Mouse (Mus musculus) liver, embryonic 13.5 days (tissue): ENCODE data around the gene Cdh26. TPM values are rescaled to one million over a fixed set of nuclear protein-coding genes. Genes with fewer than 3 reads are reported as not detected.

Experiments used
- ATAC-seq: fragments of 200-750 bp; cut with Nextera tagmentation; 2 replicates; pipeline ENCODE4 v1.8.0; 2017; ENCODE audit warnings: low read depth, mild to moderate bottlenecking, moderate number of reproducible peaks, moderate library complexity
- DNase-seq: peaks from one replicate; pipeline ENCODE4 v3.0.0; 2022
- H3K27ac ChIP-seq: fragments of 300-500 bp; sonication (generic); 2 replicates; pipeline ENCODE4 v1.5.1; 2015; ENCODE audit warnings: moderate library complexity, mild to moderate bottlenecking, inconsistent platforms
- H3K27me3 ChIP-seq: fragments of 300-500 bp; sonication (generic); 2 replicates; pipeline ENCODE4 v1.6.1; 2015; ENCODE audit warnings: mild to moderate bottlenecking, inconsistent platforms
- H3K36me3 ChIP-seq: fragments of 300-500 bp; sonication (generic); 2 replicates; pipeline ENCODE4 v1.6.1; 2015; ENCODE audit warnings: mild to moderate bottlenecking, inconsistent platforms
- H3K4me1 ChIP-seq: fragments of 300-500 bp; sonication (generic); replicated peaks from 2 replicates; pipeline ENCODE4 v1.6.1; 2015; ENCODE audit warnings: inconsistent platforms
- H3K4me2 ChIP-seq: fragments of 300-500 bp; sonication (generic); 2 replicates; pipeline ENCODE4 v1.6.1; 2015; ENCODE audit warnings: inconsistent platforms, mild to moderate bottlenecking, moderate library complexity
- H3K4me3 ChIP-seq: fragments of 300-500 bp; sonication (generic); replicated peaks from 2 replicates; pipeline ENCODE4 v1.5.1; 2015; ENCODE audit warnings: mild to moderate bottlenecking, inconsistent platforms
- H3K9ac ChIP-seq: fragments of 300-500 bp; sonication (generic); 2 replicates; pipeline ENCODE4 v1.6.1; 2015; ENCODE audit warnings: mild to moderate bottlenecking, inconsistent platforms
- H3K9me3 ChIP-seq: fragments of 300-500 bp; sonication (generic); replicated peaks from 2 replicates; pipeline ENCODE4 v1.6.1; 2016; ENCODE audit warnings: inconsistent platforms
- WGBS: fragments of 180-500 bp; shearing (Covaris S2); methylation state at CpG from one replicate; pipeline ENCODE4 v1.1.7; 2015; ENCODE audit not compliant: insufficient replicate concordance; 5-methylcytosine and 5-hydroxymethylcytosine counted together
- polyA plus RNA-seq: library from polyadenylated mRNA; unstranded; fragments of >200 nt; fragmentation: Nextera tagmentation; extraction: Ambion mirVana; gene quantifications from 2 replicates; pipeline ENCODE4 v1.2.1, GENCODE M21; 2015

The Cdh26 gene
- polyA plus RNA-seq, 1 experiment from 2014 or later = 0.12 TPM

DNA sequence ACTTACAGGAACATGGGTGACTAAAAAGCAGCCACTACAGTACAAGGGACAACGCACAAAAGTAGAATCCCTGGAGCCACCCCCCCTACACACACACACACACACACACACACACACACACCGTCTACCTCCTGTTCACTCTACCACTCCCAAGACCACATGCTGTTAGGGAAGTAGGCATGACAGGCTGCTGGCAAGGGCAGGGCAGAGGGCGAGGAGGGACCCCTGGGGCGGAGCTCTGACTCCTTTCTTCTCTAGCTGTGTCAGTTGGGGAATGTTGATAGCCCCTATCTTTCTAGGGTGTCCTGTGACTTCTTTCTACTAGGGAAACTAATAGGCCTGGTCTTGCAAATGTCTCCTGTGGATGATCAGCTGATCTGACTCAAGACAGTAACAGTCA is 13.4 kb upstream of the Cdh26 start:
- H3K36me3 ChIP-seq = 0 out of 2 replicates have a peak, but pooled peaks cover 4% of the 10 kb centered on the region
- ATAC-seq (peak; percentile 43), DNase-seq (no peak)
- WGBS = 25% methylated on average over 4 of the region's 4 CpGs
- no peaks in the 10 kb centered on the region for H3K9me3 ChIP-seq
- no peak overlapping the region for H3K4me2 ChIP-seq
- H3K27ac ChIP-seq = no peak overlapping the region
- H3K9ac ChIP-seq = no peak overlapping the region
- H3K4me1 ChIP-seq = peaks cover 36% of the 10 kb centered on the region
- H3K4me3 ChIP-seq = no peak overlapping the region
- peaks cover 32% of the 10 kb centered on the region for H3K27me3 ChIP-seq

DNA sequence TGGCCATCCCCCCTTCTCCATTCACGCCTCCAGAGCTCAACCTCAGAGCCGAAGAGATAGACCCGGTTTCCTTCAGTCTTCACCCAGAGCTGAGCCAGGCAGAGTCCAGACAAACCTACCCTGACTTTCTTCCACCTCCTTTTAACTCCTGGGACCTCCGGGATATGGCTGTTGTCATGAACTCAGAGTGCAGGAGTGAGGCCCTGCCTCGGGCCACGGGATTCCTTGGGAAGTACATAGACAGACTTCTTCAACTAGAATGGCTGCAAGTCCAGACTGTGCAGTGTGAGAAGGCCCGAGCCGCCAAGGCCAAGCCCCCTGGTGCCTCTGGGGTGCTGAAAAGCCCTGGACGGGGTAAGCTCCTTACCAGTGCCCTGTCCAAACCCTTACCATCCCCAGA is 9.8 kb upstream of the Cdh26 start:
- 69% methylated on average over 9 of the region's 9 CpGs for WGBS
- no peak for DNase-seq

DNA sequence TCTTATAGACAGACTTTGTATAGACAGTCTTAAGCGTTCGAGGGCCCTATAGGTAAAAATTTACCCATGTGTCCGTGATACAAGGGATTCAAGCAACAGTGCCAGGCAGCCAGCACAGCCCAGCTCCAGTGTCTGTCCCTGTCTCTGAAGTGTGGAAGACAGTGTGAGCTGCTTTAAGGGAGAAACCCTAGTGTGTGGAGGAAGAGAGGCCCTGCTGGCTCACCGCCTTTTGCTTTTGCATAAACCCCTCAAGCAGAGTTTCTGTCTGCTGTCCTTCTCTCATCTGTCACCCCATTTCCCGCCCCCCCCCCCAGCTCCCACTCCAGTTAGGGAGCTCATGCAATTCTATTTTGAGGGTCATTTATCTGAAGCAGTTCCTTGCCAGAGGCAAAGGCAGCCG is 8.7 kb upstream of the Cdh26 start:
- 0 out of 2 replicates have a peak, but pooled peaks cover 4% of the 10 kb centered on the region for H3K36me3 ChIP-seq
- H3K9ac ChIP-seq = no peak overlapping the region
- no peak overlapping the region for H3K4me2 ChIP-seq
- ATAC-seq = no peak
- H3K4me3 ChIP-seq = no peak overlapping the region
- no peak overlapping the region for H3K27ac ChIP-seq
- H3K27me3 ChIP-seq = no peaks in the 10 kb centered on the region
- 46% methylated on average over 6 of the region's 6 CpGs for WGBS
- no peaks in the 10 kb centered on the region for H3K9me3 ChIP-seq
- H3K4me1 ChIP-seq = peaks cover 10% of the 10 kb centered on the region
- no peak for DNase-seq

More for the DNA sequence above, 9.8 kb upstream of the Cdh26 start:
- H3K4me1 ChIP-seq = peaks cover 19% of the 10 kb centered on the region
- no peak overlapping the region for H3K4me3 ChIP-seq
- H3K4me2 ChIP-seq = no peak overlapping the region
- H3K27ac ChIP-seq = no peak overlapping the region
- no peak overlapping the region for H3K9ac ChIP-seq
- H3K9me3 ChIP-seq = no peaks in the 10 kb centered on the region
- ATAC-seq = no peak
- H3K36me3 ChIP-seq = 0 out of 2 replicates have a peak, but pooled peaks cover 4% of the 10 kb centered on the region
- no peaks in the 10 kb centered on the region for H3K27me3 ChIP-seq

DNA sequence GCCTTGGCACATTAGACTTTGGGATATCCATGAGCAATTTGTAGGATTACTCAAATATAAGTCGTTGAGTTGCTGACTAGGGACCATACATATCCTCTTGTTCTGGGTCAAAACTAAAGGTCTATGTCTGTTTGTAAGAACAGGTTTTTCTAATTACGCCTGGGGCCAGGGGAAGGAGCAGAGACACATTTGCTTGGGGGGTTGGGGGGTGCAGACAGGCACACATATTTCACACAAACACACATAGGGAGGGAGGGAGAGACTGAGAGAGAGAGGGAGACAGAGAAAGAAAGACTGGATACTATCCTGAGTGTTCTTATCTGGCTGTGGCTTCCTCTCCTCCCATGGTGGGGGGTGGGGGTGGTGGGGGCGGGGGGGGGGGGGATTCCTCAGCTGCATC is 8.1 kb upstream of the Cdh26 start:
- Histone ChIP-seq H3K4me3 (no peak overlapping the region), H3K27me3 (no peaks in the 10 kb centered on the region), H3K4me2 (no peak overlapping the region), H3K9me3 (no peaks in the 10 kb centered on the region), H3K9ac (no peak overlapping the region), H3K4me1 (peaks cover 4% of the 10 kb centered on the region; the same call in 1 of the 2 replicates), H3K27ac (no peak overlapping the region), H3K36me3 (0 out of 2 replicates have a peak, but pooled peaks cover 4% of the 10 kb centered on the region)
- DNase-seq (no peak), ATAC-seq (no peak)
- 14% methylated on average over 3 of the region's 3 CpGs for WGBS

DNA sequence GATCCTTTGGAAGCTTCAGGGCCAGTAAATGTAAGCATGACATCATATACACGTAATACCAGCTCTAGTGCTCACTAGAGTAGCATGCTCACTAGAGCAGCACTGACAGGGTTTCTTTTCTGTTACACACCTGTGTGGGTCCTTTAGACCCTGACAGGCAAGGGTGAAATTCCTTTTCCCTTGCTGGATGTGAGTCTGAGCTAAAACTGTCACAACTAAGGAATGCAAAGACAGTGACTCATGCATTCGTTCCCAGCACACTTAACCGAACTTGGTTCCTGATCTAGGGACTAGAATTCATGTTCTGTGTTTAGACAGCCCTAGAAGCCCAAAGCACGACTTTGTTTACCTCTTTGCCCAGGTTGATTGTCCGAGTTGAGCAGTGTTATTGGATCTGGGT is 7.1 kb upstream of the Cdh26 start:
- DNase-seq = no peak
- 52% methylated on average over 5 of the region's 5 CpGs for WGBS

DNA sequence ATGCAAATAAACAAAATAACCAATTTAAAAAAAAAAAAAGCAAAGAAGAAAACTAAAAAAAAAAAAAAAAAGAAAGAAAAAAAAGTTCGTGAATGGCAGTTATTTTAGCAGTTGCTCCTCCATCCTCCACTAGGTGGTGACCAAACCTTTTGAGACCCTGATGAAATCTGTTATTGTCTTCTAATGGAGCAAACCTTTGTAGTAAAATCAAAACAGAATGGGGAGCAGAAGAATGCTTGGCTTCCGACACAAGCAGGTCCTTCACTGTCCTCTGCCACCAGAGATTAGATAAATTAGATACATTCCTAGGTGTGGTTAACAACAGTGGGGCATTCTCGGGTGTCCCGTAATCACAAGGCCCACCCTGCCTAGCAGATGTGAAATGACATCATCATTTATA is 4.1 kb upstream of the Cdh26 start:
- WGBS = 36% methylated on average over 4 of the region's 4 CpGs
- no peaks in the 10 kb centered on the region for H3K36me3 ChIP-seq
- no peaks in the 10 kb centered on the region for H3K27me3 ChIP-seq
- ATAC-seq (no peak), DNase-seq (no peak)
- H3K9me3 ChIP-seq = no peaks in the 10 kb centered on the region
- no peak overlapping the region for H3K4me2 ChIP-seq
- H3K4me1 ChIP-seq = no peaks in the 10 kb centered on the region
- no peak overlapping the region for H3K9ac ChIP-seq
- H3K4me3 ChIP-seq = no peak overlapping the region
- H3K27ac ChIP-seq = no peak overlapping the region

More for the DNA sequence above, 7.1 kb upstream of the Cdh26 start:
- Histone ChIP-seq H3K36me3 (0 out of 2 replicates have a peak, but pooled peaks cover 4% of the 10 kb centered on the region), H3K9me3 (no peaks in the 10 kb centered on the region), H3K27ac (no peak overlapping the region), H3K27me3 (no peaks in the 10 kb centered on the region), H3K9ac (no peak overlapping the region), H3K4me1 (no peaks in the 10 kb centered on the region), H3K4me3 (no peak overlapping the region), H3K4me2 (no peak overlapping the region)
- no peak for ATAC-seq

DNA sequence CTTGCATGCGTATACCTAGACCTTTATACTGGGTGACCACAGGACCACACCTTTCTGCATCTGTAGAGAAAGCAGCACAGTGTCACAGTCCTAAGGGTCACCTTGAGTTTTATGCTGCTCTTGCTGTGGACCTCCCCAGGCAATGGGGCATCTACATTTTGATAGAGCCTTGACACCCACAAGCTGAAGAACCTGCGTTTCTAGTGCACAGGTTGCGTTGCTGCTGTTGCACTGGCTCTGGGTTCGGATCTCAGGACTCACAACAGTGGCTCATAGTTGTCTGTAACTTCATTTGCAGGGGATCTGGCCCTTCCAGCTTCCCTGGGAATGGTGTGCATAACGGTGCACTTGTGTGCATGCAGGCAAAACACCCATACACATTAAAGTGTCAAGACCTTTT is 3.1 kb upstream of the Cdh26 start:
- Histone ChIP-seq H3K4me3 (no peak overlapping the region), H3K27ac (no peak overlapping the region), H3K27me3 (no peaks in the 10 kb centered on the region), H3K4me1 (no peaks in the 10 kb centered on the region), H3K4me2 (no peak overlapping the region), H3K9me3 (no peaks in the 10 kb centered on the region), H3K9ac (no peak overlapping the region), H3K36me3 (no peaks in the 10 kb centered on the region)
- DNase-seq (no peak), ATAC-seq (no peak)
- WGBS = 55% methylated on average over 5 of the region's 5 CpGs

DNA sequence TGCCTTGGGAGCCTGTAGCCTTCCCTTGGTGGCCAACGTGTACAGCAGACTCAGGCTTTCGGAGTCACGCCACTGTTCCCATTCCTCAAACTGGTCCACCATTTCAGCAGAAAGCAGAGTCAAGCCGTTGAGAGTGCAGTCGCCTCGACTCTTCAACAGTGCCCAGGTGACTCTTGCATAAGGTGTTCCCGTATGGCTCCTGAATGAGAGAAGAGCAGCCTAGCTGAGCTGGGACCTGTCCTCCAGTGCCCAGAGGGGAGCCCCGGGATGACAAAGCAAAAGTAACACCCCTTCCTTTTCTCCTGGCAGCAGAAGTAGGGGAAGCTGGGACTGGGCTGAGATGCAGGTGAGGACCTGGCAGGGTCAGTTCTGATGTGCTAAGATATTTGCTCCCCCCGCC is 2.1 kb upstream of the Cdh26 start:
- Histone ChIP-seq H3K27ac (no peak overlapping the region), H3K4me2 (no peak overlapping the region), H3K4me1 (no peaks in the 10 kb centered on the region), H3K36me3 (no peaks in the 10 kb centered on the region), H3K9ac (no peak overlapping the region), H3K9me3 (no peaks in the 10 kb centered on the region), H3K27me3 (no peaks in the 10 kb centered on the region), H3K4me3 (no peak overlapping the region)
- WGBS = 64% methylated on average over 9 of the region's 9 CpGs
- no peak for DNase-seq
- no peak for ATAC-seq

DNA sequence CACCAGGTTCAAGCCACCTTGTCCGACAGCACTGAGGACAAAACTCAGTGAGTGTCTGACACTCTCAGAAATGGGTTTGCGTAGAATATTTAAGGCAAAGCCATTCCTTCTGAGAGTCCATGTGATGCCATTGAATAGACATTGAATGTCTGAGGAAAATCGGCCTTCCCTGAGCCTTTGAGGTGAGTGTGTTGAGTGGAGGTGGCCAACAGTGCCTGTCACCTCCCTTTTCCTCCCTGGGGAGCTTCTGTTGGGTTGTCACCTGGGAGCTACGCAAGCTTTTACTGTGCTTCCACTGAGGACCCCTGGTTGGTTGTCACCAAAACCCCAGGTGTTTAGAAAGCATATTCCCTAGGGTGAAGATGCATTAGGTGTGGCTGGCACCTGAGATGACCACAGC is 1.7 kb upstream of the Cdh26 start:
- Histone ChIP-seq H3K9ac (no peak overlapping the region), H3K4me3 (no peak overlapping the region), H3K36me3 (no peaks in the 10 kb centered on the region), H3K9me3 (no peaks in the 10 kb centered on the region), H3K27me3 (no peaks in the 10 kb centered on the region), H3K4me1 (no peaks in the 10 kb centered on the region), H3K27ac (no peak overlapping the region), H3K4me2 (no peak overlapping the region)
- DNase-seq (no peak), ATAC-seq (no peak)
- 55% methylated on average over 4 of the region's 4 CpGs for WGBS

DNA sequence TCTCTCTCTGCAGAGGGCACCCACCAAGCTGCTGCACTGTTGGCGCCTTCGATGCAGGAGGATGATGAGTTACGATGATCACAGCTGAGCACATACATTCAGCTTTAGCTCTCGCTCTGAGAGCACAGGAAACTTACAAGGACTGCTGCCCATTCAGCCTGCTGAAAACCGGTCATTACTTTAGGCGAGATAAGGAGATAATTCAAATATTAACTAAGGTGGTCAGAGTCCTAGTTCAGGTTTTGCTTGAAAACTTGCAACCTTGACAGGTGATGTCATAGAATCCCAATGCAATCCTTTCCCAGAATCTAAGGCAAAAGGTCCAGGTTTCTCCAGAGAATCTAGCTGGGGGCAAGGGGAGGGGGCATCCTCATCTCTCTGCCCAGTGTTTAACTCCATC is 905 bp upstream of the Cdh26 start:
- Histone ChIP-seq H3K27ac (no peak overlapping the region), H3K27me3 (no peaks in the 10 kb centered on the region), H3K4me1 (no peaks in the 10 kb centered on the region), H3K36me3 (no peaks in the 10 kb centered on the region), H3K9me3 (no peaks in the 10 kb centered on the region), H3K4me2 (no peak overlapping the region), H3K9ac (no peak overlapping the region), H3K4me3 (no peak overlapping the region)
- DNase-seq (no peak), ATAC-seq (no peak)
- 57% methylated on average over 6 of the region's 6 CpGs for WGBS

DNA sequence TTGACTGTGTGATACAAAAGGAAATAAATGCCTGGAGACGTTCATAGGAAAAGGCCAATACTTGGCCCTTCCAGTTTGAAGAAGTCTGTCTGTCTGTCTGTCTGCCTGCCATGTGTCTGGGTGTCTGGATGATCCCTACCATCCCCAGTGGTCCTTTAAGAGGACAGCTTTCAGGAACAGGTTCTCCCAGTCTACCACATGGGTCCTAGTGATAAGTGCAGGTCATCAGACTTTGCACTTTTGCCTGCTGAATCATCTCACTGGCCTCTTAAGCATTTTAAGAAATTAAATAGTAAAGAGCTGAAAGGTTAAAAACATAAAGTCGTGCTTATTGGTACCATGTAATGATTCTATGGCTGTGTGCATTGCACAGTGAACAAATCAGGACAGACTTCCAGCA is 3.2 kb downstream of the Cdh26 start:
- ATAC-seq (no peak), DNase-seq (no peak)
- Histone ChIP-seq H3K27me3 (no peaks in the 10 kb centered on the region), H3K4me2 (no peak overlapping the region), H3K4me3 (no peak overlapping the region), H3K4me1 (no peaks in the 10 kb centered on the region), H3K9me3 (no peaks in the 10 kb centered on the region), H3K36me3 (no peaks in the 10 kb centered on the region), H3K9ac (no peak overlapping the region), H3K27ac (no peak overlapping the region)
- 33% methylated on average over 2 of the region's 2 CpGs for WGBS

DNA sequence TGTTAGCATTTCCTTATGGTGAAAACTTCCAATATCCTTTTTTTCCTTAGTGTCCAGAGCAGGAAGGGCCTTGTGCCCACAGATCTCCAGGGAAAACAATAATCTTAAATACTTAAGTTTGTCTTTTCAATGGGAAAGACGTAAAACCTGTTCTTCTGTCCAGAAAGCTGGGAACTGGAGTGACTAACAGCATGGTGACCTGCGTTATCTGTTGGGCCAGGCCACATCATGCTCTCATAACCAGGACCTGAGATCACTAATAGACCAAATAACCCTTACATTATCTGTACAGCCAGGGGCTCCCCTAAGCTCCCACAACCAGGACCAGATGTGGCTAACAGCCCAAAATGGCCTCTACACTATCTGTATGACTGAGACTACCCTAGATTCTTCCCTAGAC is 3.6 kb downstream of the Cdh26 start:
- H3K27ac ChIP-seq = no peak overlapping the region
- 71% methylated on average over 2 of the region's 2 CpGs for WGBS
- no peak for ATAC-seq

More for the DNA sequence above, 3.6 kb downstream of the Cdh26 start:
- no peaks in the 10 kb centered on the region for H3K27me3 ChIP-seq
- no peak overlapping the region for H3K4me3 ChIP-seq
- H3K36me3 ChIP-seq = no peaks in the 10 kb centered on the region
- no peaks in the 10 kb centered on the region for H3K9me3 ChIP-seq
- no peak for DNase-seq
- no peak overlapping the region for H3K4me2 ChIP-seq
- H3K4me1 ChIP-seq = no peaks in the 10 kb centered on the region
- H3K9ac ChIP-seq = no peak overlapping the region
